Mouse (Mus musculus): Measurements from ENCODE around the gene Sept9.

Gene Sept9

GRCm38 (mm10) chr11:117366426-117366825, 167.0 kb downstream of the Sept9 start:
- peak; percentile 27 to 31 for DNase-seq (ENCODE audit: low read depth in 2 of 2, low spot score in 2 of 2)

- no peak for DNase-seq (ENCODE audit: low read depth in 2 of 2, low spot score in 2 of 2)
Measured at GRCm38 (mm10) chr11:117366861-117367357, 167.4 kb downstream of the Sept9 start.

- DNase-seq (ENCODE audit: low read depth in 2 of 2, low spot score in 2 of 2), result no peak
Measured at GRCm38 (mm10) chr11:117367937-117368336, 168.5 kb downstream of the Sept9 start.

GRCm38 (mm10) chr11:117369347-117369746, 169.9 kb downstream of the Sept9 start:
- DNase-seq (ENCODE audit: low read depth in 2 of 2, low spot score in 2 of 2), result no peak

GRCm38 (mm10) chr11:117370262-117370850, 170.9 kb downstream of the Sept9 start:
- no peak for DNase-seq (ENCODE audit: low read depth in 2 of 2, low spot score in 2 of 2)

GRCm38 (mm10) chr11:117372537-117372936, 173.1 kb downstream of the Sept9 start:
- no peak for DNase-seq (ENCODE audit: low read depth in 2 of 2, low spot score in 2 of 2)

- DNase-seq (ENCODE audit: low read depth in 2 of 2, low spot score in 2 of 2), result no peak
Measured at GRCm38 (mm10) chr11:117373195-117373594, 173.7 kb downstream of the Sept9 start.

GRCm38 (mm10) chr11:117373870-117374269, 174.4 kb downstream of the Sept9 start:
- DNase-seq (ENCODE audit: low read depth in 2 of 2, low spot score in 2 of 2), result no peak

GRCm38 (mm10) chr11:117374288-117374687, 174.8 kb downstream of the Sept9 start:
- DNase-seq (ENCODE audit: low read depth in 2 of 2, low spot score in 2 of 2), result no peak

GRCm38 (mm10) chr11:117379774-117380173, 180.3 kb downstream of the Sept9 start:
- DNase-seq (ENCODE audit: low read depth in 2 of 2, low spot score in 2 of 2), result no peak

GRCm38 (mm10) chr11:117384235-117384634, 184.8 kb downstream of the Sept9 start:
- no peak for DNase-seq (ENCODE audit: low read depth in 2 of 2, low spot score in 2 of 2)

GRCm38 (mm10) chr11:117384897-117385296, 185.4 kb downstream of the Sept9 start:
- DNase-seq (ENCODE audit: low read depth in 2 of 2, low spot score in 2 of 2), result peak; percentile 69 to 74

- no peak for DNase-seq (ENCODE audit: low read depth in 2 of 2, low spot score in 2 of 2)
Measured at GRCm38 (mm10) chr11:117385331-117386103, 186.1 kb downstream of the Sept9 start.

- no peak for DNase-seq (ENCODE audit: low read depth in 2 of 2, low spot score in 2 of 2)
Measured at GRCm38 (mm10) chr11:117387241-117387640, 187.8 kb downstream of the Sept9 start.

GRCm38 (mm10) chr11:117390001-117390402, 190.5 kb downstream of the Sept9 start:
- peak; percentile 10 to 26 for DNase-seq (ENCODE audit: low read depth in 2 of 2, low spot score in 2 of 2)

GRCm38 (mm10) chr11:117390774-117391534, 191.5 kb downstream of the Sept9 start:
- DNase-seq (ENCODE audit: low read depth in 2 of 2, low spot score in 2 of 2), result no peak

GRCm38 (mm10) chr11:117392251-117392650, 192.8 kb downstream of the Sept9 start:
- peak in 1 of 2 experiments; percentile 40 for DNase-seq (ENCODE audit: low read depth in 2 of 2, low spot score in 2 of 2)

- no peak for DNase-seq (ENCODE audit: low read depth in 2 of 2, low spot score in 2 of 2)
Measured at GRCm38 (mm10) chr11:117393715-117394114, 194.3 kb downstream of the Sept9 start.

GRCm38 (mm10) chr11:117394230-117395137, 195.0 kb downstream of the Sept9 start:
- no peak for DNase-seq (ENCODE audit: low read depth in 2 of 2, low spot score in 2 of 2)

- no peak for DNase-seq (ENCODE audit: low read depth in 2 of 2, low spot score in 2 of 2)
Measured at GRCm38 (mm10) chr11:117395228-117395627, 195.8 kb downstream of the Sept9 start.

- DNase-seq (ENCODE audit: low read depth in 2 of 2, low spot score in 2 of 2), result no peak
Measured at GRCm38 (mm10) chr11:117396929-117397328, 197.5 kb downstream of the Sept9 start.
